Mouse (Mus musculus) CH12.LX (cell line): Measurements from ENCODE around the gene Kcnma1.

Experiments used
- CHD2 ChIP-seq: IDR thresholded peaks from 2 replicates; pipeline ENCODE4 v1.6.1; 2011; ENCODE audit warnings: low read length, improper control_type of control experiment
- CTCF ChIP-seq, 2 experiments: IDR thresholded peaks in 1 of 2; conservative IDR thresholded peaks in 1 of 2; 2 replicates each; pipeline ENCODE4 v1.5.1; 2011 to 2012; ENCODE audit warnings: low read depth in 2 of 2, low read length in 2 of 2, improper control_type of control experiment in 1 of 2, inconsistent platforms in 1 of 2, mild to moderate bottlenecking in 1 of 2, moderate library complexity in 1 of 2
- ELF1 ChIP-seq: IDR thresholded peaks from 2 replicates; pipeline ENCODE4 v1.6.1; 2014; ENCODE audit warnings: low read depth, mild to moderate bottlenecking, inconsistent platforms, low read length, improper control_type of control experiment
- EP300 ChIP-seq: IDR thresholded peaks from 2 replicates; pipeline ENCODE4 v1.6.1; 2011; ENCODE audit warnings: low read length, improper control_type of control experiment
- MYC ChIP-seq: IDR thresholded peaks from 2 replicates; pipeline ENCODE4 v1.6.1; 2011; ENCODE audit warnings: low read depth, mild to moderate bottlenecking, improper control_type of control experiment, low read length
- POLR2A ChIP-seq: IDR thresholded peaks from 2 replicates; pipeline ENCODE4 v1.6.1; 2011; ENCODE audit warnings: low read depth, mild to moderate bottlenecking, improper control_type of control experiment, low read length
- TBP ChIP-seq: conservative IDR thresholded peaks from 2 replicates; pipeline ENCODE4 v1.6.1; 2011; ENCODE audit warnings: low read depth, low read length, improper control_type of control experiment
- UBTF ChIP-seq: IDR thresholded peaks from 2 replicates; pipeline ENCODE4 v1.6.1; 2012; ENCODE audit warnings: low read depth, mild to moderate bottlenecking, inconsistent platforms, low read length, improper control_type of control experiment, moderate library complexity

GRCm38 (mm10) chr14:23326786-23327185 is 687.5 kb downstream of the Kcnma1 start:
- TF ChIP-seq ELF1 (no peak), TBP (no peak), CTCF (conservative IDR thresholded peaks at IDR 0.05 in 1 of 2, IDR thresholded peaks at IDR 0.05 in 1 of 2; ENCODE audit: low read depth in 2 of 2, low read length in 2 of 2) (no peak), EP300 (no peak), POLR2A (no peak), MYC (no peak), UBTF (no peak), CHD2 (no peak)
